Mouse (Mus musculus) kidney, adult 2 months (tissue): Measurements from ENCODE around the gene Gclc.

Experiments used
- CTCF ChIP-seq: fragments of 200-500 bp; conservative IDR thresholded peaks from 2 replicates; pipeline ENCODE4 v1.5.1; 2011; ENCODE audit warnings: low read depth, mild to moderate bottlenecking, control low read depth, low read length, moderate library complexity, mixed read lengths; ENCODE audit not compliant: insufficient read depth, insufficient read length
- POLR2A ChIP-seq: fragments of 200-500 bp; IDR thresholded peaks from one replicate; pipeline ENCODE4 v1.6.1; 2011; ENCODE audit warnings: low read depth, low read length, control low read depth

DNA sequence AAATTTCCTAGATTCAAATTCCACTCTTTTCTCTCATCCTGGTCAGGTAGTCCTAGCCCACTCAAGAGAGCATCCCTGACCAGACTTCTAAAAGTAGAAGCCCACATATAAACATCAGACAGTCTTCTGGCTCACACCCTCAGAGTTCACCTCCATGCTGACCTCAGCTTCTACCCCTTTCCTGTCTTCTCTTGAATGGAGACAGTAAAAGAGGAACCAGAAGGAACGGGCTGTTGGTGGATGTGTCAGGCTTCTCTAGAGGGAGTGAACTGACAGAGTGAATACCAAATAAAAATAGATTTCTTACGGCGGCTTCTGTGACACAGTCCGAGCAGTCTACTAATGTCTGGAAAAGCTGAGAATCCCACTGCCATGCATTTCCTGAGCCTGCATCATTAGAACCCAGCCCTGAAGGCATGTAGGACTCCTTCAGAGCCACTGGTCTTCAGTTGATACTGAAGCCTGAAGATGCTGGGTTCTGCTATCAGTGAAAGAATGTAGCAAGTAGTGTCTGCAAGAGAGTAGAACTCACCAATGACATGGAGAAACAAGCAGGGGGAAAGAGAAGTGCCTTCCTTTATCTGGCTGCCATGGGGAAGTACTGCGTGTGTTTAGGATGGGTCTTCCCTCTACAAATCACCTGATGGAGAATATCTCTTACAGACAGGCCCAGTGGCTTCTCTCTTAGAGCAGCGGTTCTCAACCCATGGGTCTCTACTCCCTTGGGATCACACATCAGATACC lies 16.9 kb upstream of the Gclc start:
- TF ChIP-seq CTCF (no peak), POLR2A (no peak)
